Mouse (Mus musculus) neural tube, embryonic 15.5 days (tissue): ENCODE measurements around the gene Vmn2r82. TPM values are rescaled to one million over a fixed set of nuclear protein-coding genes. Genes with fewer than 3 reads are reported as not detected.
"Not testable (repeated sequence)": the region's sequence is repeated elsewhere in the genome, so short reads cannot be mapped to it uniquely, and the experiment has no call there.

Source experiments
- ATAC-seq: fragments of 200-750 bp; cut with Nextera tagmentation; 2 replicates; pipeline ENCODE4 v1.8.0; 2017; ENCODE audit warnings: mild to moderate bottlenecking, moderate TSS enrichment, moderate library complexity; ENCODE audit not compliant: low FRiP score
- H3K27ac ChIP-seq: fragments of 300-500 bp; sonication (generic); replicated peaks from 2 replicates; pipeline ENCODE4 v1.5.1; 2015; ENCODE audit warnings: mild to moderate bottlenecking, inconsistent platforms
- H3K27me3 ChIP-seq: fragments of 300-500 bp; sonication (generic); replicated peaks from 2 replicates; pipeline ENCODE4 v1.6.1; 2015; ENCODE audit warnings: inconsistent platforms
- H3K36me3 ChIP-seq: fragments of 300-500 bp; sonication (generic); 2 replicates; pipeline ENCODE4 v1.6.1; 2015; ENCODE audit warnings: inconsistent platforms
- H3K4me1 ChIP-seq: fragments of 300-500 bp; sonication (generic); 2 replicates; pipeline ENCODE4 v1.6.1; 2015; ENCODE audit warnings: inconsistent platforms
- H3K4me2 ChIP-seq: fragments of 300-500 bp; sonication (generic); 2 replicates; pipeline ENCODE4 v1.6.1; 2015; ENCODE audit warnings: inconsistent platforms, mild to moderate bottlenecking, moderate library complexity
- H3K4me3 ChIP-seq: fragments of 300-500 bp; sonication (generic); replicated peaks from 2 replicates; pipeline ENCODE4 v1.5.1; 2015; ENCODE audit warnings: mild to moderate bottlenecking, inconsistent platforms
- H3K9ac ChIP-seq: fragments of 300-500 bp; sonication (generic); replicated peaks from 2 replicates; pipeline ENCODE4 v1.6.1; 2015; ENCODE audit warnings: mild to moderate bottlenecking, inconsistent platforms
- H3K9me3 ChIP-seq: fragments of 300-500 bp; sonication (generic); replicated peaks from 2 replicates; pipeline ENCODE4 v1.6.1; 2016; ENCODE audit warnings: inconsistent platforms
- WGBS: fragments of 180-500 bp; shearing (Covaris S2); methylation state at CpG from one replicate; pipeline ENCODE4 v1.1.7; 2015; ENCODE audit warnings: mixed read lengths; 5-methylcytosine and 5-hydroxymethylcytosine counted together
- polyA plus RNA-seq: library from polyadenylated mRNA; unstranded; fragments of >200 nt; fragmentation: Nextera tagmentation; extraction: Ambion mirVana; gene quantifications from 2 replicates; pipeline ENCODE4 v1.2.1, GENCODE M21; 2015

Gene Vmn2r82
- not detected in 2 replicates for polyA plus RNA-seq

GRCm38 (mm10) chr10:79356220-79356619 lies at the start of gene Vmn2r82:
Gene Vmn2r82, plus strand, starts transcription at chr10:79356520.
- not testable (repeated sequence) for H3K4me1 ChIP-seq, ATAC-seq, H3K27ac ChIP-seq, H3K4me3 ChIP-seq, H3K27me3 ChIP-seq, H3K9ac ChIP-seq, H3K4me2 ChIP-seq, H3K36me3 ChIP-seq, H3K9me3 ChIP-seq
- 87% methylated on average over 4 of the region's 4 CpGs for WGBS

DNA sequence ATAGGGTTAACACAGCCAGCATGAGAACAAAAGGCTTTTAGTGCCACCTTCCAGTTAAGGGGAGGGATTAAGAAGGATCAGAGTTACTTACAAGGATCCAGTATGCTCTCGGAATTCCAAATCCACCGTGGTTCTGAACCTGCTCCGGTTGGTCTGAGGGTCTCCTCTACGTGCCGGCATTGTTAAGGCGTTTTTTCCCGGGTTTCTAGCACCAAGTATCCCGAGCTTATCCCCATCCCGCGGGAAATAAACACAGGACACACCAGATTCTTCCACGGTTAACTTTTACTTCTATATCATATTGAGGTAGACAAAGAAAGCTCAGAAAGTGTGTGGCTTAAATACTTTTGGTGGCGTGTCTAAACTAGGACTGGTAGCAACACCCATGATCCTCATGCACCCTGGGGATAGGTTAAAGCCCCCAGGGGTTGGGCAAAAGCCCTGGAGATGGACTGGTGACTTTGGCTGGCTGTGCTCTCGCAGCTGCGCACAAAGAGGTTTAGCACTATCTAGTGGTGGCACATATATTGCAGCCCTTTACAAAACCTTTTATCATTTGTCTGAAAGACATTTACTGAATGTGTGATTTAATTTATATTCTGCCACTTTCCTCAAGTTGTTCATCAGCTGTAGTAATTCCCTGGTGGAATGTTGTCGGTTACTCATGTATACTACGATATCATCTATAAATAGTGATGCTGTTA lies 34.1 kb upstream of the Vmn2r82 start:
- not testable (repeated sequence) for H3K27ac ChIP-seq, H3K9ac ChIP-seq, H3K4me1 ChIP-seq, H3K36me3 ChIP-seq, H3K9me3 ChIP-seq, H3K27me3 ChIP-seq
- Histone ChIP-seq H3K4me3 (peak overlapping the region; percentile 40), H3K4me2 (peak overlapping the region; percentile 50)
- 6% methylated on average over 16 of the region's 16 CpGs for WGBS
- peak; percentile 21; the same call in 1 of the 2 replicates for ATAC-seq

DNA sequence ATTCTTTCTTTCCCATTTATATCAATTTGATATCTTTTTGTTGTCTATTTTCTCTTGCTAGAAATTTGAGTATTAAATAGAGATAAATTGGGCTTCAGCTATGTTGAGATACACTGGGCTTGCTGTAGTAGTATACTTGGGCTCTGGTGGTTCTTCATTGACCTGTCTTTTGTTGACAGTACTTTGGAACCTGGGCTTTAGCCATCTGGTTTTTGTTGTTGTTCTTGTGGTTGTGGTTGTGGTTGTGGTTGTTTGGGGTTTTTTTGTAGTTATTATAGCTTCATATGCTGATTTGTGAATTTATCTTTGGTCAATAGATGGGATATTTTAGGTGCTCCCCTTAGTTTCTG lies 33.6 kb upstream of the Vmn2r82 start:
- H3K4me2 ChIP-seq, result no peak overlapping the region
- no peak; the same call in 1 of the 2 replicates for ATAC-seq

DNA sequence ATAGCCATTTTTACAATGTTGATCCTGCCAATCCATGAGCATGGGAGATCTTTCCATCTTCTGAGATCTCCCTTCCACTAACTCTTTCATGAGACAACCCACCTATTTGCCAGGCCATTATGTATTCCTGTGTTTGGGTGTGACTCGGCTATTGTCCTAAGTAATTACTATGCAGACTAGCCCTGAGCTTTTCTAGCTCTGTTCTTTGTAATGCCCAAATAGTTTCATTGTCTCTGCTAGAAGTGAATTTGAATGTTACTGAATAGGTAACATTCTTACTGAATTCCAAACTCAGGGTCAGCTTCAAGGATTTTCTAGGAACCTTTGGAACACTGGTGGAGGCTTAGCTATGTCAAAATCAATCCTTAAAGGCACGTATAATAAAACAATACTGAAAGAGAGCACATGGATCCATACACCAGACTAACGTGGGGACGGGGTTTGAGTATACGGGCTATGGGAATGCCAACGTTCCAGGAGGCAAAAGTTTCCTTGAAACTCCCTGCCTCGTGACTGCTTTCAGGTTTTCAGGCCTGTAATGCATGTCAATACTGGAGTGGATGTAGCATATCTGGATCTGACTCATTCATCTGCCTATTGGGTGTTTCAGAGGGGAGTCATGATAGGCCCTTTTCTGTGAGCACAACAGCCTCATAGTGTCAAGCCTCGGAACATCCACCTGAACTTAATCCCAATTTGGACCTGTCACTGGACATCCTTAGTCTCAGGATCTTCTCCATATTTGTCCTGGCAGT lies 43.8 kb downstream of the Vmn2r82 start:
- 85% methylated on average over 8 of the region's 8 CpGs for WGBS
- not testable (repeated sequence) for H3K4me2 ChIP-seq, ATAC-seq

More for the DNA sequence above, 33.6 kb upstream of the Vmn2r82 start:
- no peak overlapping the region for H3K9ac ChIP-seq
- H3K27me3 ChIP-seq, result no peaks in the 10 kb centered on the region
- no peak overlapping the region for H3K4me3 ChIP-seq
- no peak overlapping the region for H3K27ac ChIP-seq
- H3K9me3 ChIP-seq, result no peaks in the 10 kb centered on the region
- no peaks in the 10 kb centered on the region for H3K36me3 ChIP-seq
- H3K4me1 ChIP-seq, result no peaks in the 10 kb centered on the region

GRCm38 (mm10) chr10:79417142-79417771 lies 60.9 kb downstream of the Vmn2r82 start:
- Histone ChIP-seq H3K36me3 (no peaks in the 10 kb centered on the region), H3K9ac (no peak overlapping the region), H3K4me1 (no peaks in the 10 kb centered on the region), H3K27ac (no peak overlapping the region), H3K9me3 (no peaks in the 10 kb centered on the region; the same call in 1 of the 2 replicates), H3K4me3 (no peak overlapping the region), H3K4me2 (no peak overlapping the region), H3K27me3 (no peaks in the 10 kb centered on the region)
- WGBS, result 92% methylated on average over 24 of the region's 24 CpGs
- ATAC-seq, result no peak

More for the DNA sequence above, 43.8 kb downstream of the Vmn2r82 start:
- H3K9me3 ChIP-seq, H3K4me3 ChIP-seq, H3K9ac ChIP-seq, H3K36me3 ChIP-seq, H3K27me3 ChIP-seq, H3K27ac ChIP-seq, H3K4me1 ChIP-seq: not testable (repeated sequence)

DNA sequence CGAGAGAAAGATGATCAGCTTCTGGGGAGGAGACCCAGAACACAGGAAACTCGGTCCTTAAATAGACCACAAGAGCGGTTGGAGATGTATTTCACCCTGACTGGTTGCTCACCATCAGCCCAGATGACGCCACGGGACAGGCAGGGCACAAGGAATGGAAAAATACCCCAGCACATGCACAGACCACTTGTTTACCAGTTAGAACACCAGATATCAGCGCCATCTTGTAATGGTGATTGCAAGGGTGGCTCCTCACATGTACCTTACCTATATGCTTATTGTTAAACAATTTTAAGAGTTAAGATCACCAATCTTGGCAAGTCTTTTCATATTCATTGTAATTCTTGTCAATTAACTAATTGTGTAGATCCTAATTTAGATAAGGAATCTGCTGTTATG lies 61.5 kb downstream of the Vmn2r82 start:
- not testable (repeated sequence) for H3K36me3 ChIP-seq, H3K27ac ChIP-seq, ATAC-seq, H3K9me3 ChIP-seq, H3K27me3 ChIP-seq, H3K4me1 ChIP-seq, H3K9ac ChIP-seq, H3K4me3 ChIP-seq, H3K4me2 ChIP-seq
- WGBS, result 87% methylated on average over 6 of the region's 6 CpGs

GRCm38 (mm10) chr10:79435141-79435820 lies 79.0 kb downstream of the Vmn2r82 start:
- WGBS, result 88% methylated on average over 23 of the region's 23 CpGs
- ATAC-seq, H3K27me3 ChIP-seq, H3K36me3 ChIP-seq, H3K4me3 ChIP-seq, H3K27ac ChIP-seq, H3K4me2 ChIP-seq, H3K9me3 ChIP-seq, H3K4me1 ChIP-seq, H3K9ac ChIP-seq: not testable (repeated sequence)

Other genes with a start within 250 kb of the Vmn2r82 start
- gene Vmn2r80, start 207.8 kb upstream of the Vmn2r82 start, polyA plus RNA-seq, result not detected in 2 replicates
- gene Vmn2r81, start 108.8 kb upstream of the Vmn2r82 start, polyA plus RNA-seq, result not detected in 2 replicates
- 0.08 TPM in 1 of 2 replicates, not detected in the other for gene Vmn2r83, start 112.2 kb downstream of the Vmn2r82 start, polyA plus RNA-seq
- gene Plpp2, start 177.3 kb downstream of the Vmn2r82 start, polyA plus RNA-seq, result 23.7 and 26.2 TPM in 2 replicates
- 61.7 and 68.6 TPM in 2 replicates for gene Mier2, start 198.7 kb downstream of the Vmn2r82 start, polyA plus RNA-seq
- 0.37 TPM in 1 of 2 replicates, not detected in the other for gene Theg, start 230.8 kb downstream of the Vmn2r82 start, polyA plus RNA-seq